Mouse (Mus musculus): ENCODE data around the gene Sdk2. TPM values are rescaled to one million over a fixed set of nuclear protein-coding genes. Genes with fewer than 3 reads are reported as not detected.

Gene Sdk2
- polyA plus RNA-seq, 1 experiment from 2014 or later, result 1.1 TPM

GRCm38 (mm10) chr11:113729239-113729638 lies 337.6 kb downstream of the Sdk2 start:
- Histone ChIP-seq H3K9me3 (replicated peaks; ENCODE audit: control insufficient read depth, low read length) (no peaks in the 10 kb centered on the region), H3K4me2 (ENCODE audit: low read depth, low read length) (no peak overlapping the region), H3K9ac (ENCODE audit: low read length) (no peak overlapping the region), H3K27ac (ENCODE audit: low read length) (no peak overlapping the region), H3K36me3 (ENCODE audit: control insufficient read depth, insufficient read depth) (peaks cover 11% of the 10 kb centered on the region), H3K4me3 (ENCODE audit: low read length) (no peak overlapping the region), H3K4me1 (ENCODE audit: control insufficient read depth, insufficient read depth, low read length) (peaks cover 17% of the 10 kb centered on the region), H3K27me3 (ENCODE audit: control insufficient read depth, insufficient read depth, low read length) (no peaks in the 10 kb centered on the region)
- 82% methylated on average over 21 of the region's 21 CpGs for WGBS
- ATAC-seq (replicated peaks; ENCODE audit: extremely low read depth, insufficient read depth, low FRiP score), result no peak

DNA sequence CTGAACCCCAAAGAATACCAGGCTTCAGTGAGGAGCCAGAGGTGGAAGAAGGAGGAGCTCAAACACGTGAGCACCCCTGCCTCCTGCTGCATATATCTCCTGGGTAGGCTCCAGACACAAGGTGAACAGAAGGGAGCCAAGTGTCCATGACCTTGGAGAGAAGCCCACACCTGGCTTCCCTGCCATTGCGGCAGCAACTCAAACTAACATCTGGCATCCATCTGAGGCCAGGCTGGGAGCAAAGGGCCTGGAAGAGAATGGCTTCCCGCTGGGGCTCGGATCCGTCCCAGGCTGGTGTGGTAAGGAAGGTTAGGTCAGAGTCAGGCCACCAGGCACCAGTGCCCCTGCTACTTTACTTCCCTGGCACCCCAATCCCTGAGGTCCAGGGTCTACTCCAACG lies 338.9 kb downstream of the Sdk2 start:
- ATAC-seq (replicated peaks; ENCODE audit: extremely low read depth, insufficient read depth, low FRiP score), result no peak
- WGBS, result 76% methylated on average over 6 of the region's 6 CpGs
- Histone ChIP-seq H3K27ac (ENCODE audit: low read length) (no peak overlapping the region), H3K9ac (ENCODE audit: low read length) (no peak overlapping the region), H3K9me3 (replicated peaks; ENCODE audit: control insufficient read depth, low read length) (no peaks in the 10 kb centered on the region), H3K4me3 (ENCODE audit: low read length) (no peak overlapping the region), H3K36me3 (ENCODE audit: control insufficient read depth, insufficient read depth) (peaks cover 11% of the 10 kb centered on the region), H3K4me2 (ENCODE audit: low read depth, low read length) (no peak overlapping the region), H3K4me1 (ENCODE audit: control insufficient read depth, insufficient read depth, low read length) (peaks cover 5% of the 10 kb centered on the region; the same call in 1 of the 2 replicates), H3K27me3 (ENCODE audit: control insufficient read depth, insufficient read depth, low read length) (no peaks in the 10 kb centered on the region)

DNA sequence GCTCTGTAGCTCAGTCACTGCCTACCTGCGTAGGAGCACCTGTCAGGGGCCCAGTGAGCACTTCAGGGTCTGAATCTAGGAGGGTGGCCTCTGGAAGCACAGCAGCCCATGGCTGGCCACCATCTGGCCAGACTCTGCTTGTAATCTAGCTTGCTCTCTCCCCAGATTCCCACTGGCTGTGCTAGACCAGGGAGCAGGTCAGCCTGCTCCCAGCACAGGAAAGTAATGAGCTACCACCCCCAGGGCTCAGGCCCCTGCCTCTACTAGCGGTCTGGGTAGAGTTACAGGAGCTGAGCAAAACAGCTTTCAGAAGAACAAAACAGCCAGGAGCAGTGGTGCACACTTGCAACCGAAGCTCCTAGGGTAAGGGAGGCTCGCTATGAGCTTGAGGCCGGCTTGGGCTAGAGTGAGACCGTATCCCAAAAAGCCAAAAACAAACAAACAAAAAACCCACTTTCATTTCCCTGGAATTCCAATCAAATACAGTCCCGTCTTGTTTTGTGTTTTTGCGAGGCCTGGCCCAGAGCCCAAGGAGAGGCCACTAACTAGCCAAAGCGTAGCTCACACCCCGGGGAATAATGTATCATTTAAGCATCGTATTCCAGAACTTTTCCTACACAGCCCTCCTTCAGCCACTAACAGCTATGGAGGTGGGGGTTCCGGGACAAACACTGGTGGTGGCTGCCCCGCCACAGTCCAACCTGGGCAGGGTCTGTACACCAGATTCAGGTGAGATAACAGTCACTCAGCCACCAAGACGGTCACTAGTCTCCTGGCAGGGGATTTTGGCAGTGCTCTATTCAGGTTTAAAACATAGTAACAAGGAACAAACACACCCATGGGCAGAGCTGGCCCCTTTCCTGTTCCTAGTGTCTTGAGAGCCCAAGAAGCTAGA lies 339.6 kb downstream of the Sdk2 start:
- H3K4me1 ChIP-seq (ENCODE audit: control insufficient read depth, insufficient read depth, low read length), result peaks cover 11% of the 10 kb centered on the region
- no peak overlapping the region for H3K4me3 ChIP-seq (ENCODE audit: low read length)
- H3K27me3 ChIP-seq (ENCODE audit: control insufficient read depth, insufficient read depth, low read length), result no peaks in the 10 kb centered on the region
- 81% methylated on average over 14 of the region's 14 CpGs for WGBS
- H3K4me2 ChIP-seq (ENCODE audit: low read depth, low read length), result no peak overlapping the region
- peaks cover 11% of the 10 kb centered on the region for H3K36me3 ChIP-seq (ENCODE audit: control insufficient read depth, insufficient read depth)
- no peak for ATAC-seq (replicated peaks; ENCODE audit: extremely low read depth, insufficient read depth, low FRiP score)
- peak overlapping the region; percentile 44; the same call in 1 of the 2 replicates for H3K27ac ChIP-seq (ENCODE audit: low read length)
- H3K9me3 ChIP-seq (replicated peaks; ENCODE audit: control insufficient read depth, low read length), result no peaks in the 10 kb centered on the region
- no peak overlapping the region for H3K9ac ChIP-seq (ENCODE audit: low read length)

Data from heart, embryonic 16.5 days (tissue).